Mouse (Mus musculus): ENCODE measurements around the gene Slc13a1. TPM values are rescaled to one million over a fixed set of nuclear protein-coding genes. Genes with fewer than 3 reads are reported as not detected.
"Not testable (repeated sequence)": the region's sequence is repeated elsewhere in the genome, so short reads cannot be mapped to it uniquely, and the experiment has no call there.

The Slc13a1 gene
- 0.09 and 0.12 TPM in 2 replicates for polyA plus RNA-seq (2015; fragmentation: Nextera tagmentation; extraction: Ambion mirVana)

GRCm38 (mm10) chr6:24167734-24168327 lies at the start of gene Slc13a1:
Slc13a1 (minus strand) TSS chr6:24168092.
- ATAC-seq (ENCODE audit: insufficient number of reproducible peaks, low FRiP score, low TSS enrichment, low read depth) = no peak
- Histone ChIP-seq H3K4me1 (no peaks in the 10 kb centered on the region), H3K4me2 (no peak within 1 kb of the TSS), H3K9ac (no peak within 1 kb of the TSS), H3K4me3 (no peak within 1 kb of the TSS), H3K9me3 (no peaks in the 10 kb centered on the region), H3K27me3 (no peaks in the 10 kb centered on the region), H3K36me3 (no peaks in the 10 kb centered on the region), H3K27ac (no peak within 1 kb of the TSS)
- WGBS = 89% methylated on average over 5 of the region's 5 CpGs

GRCm38 (mm10) chr6:24207866-24208265 lies 40.0 kb upstream of the Slc13a1 start:
- Histone ChIP-seq H3K4me2 (no peak overlapping the region), H3K9ac (no peak overlapping the region), H3K9me3 (no peaks in the 10 kb centered on the region), H3K4me3 (no peak overlapping the region), H3K27me3 (no peaks in the 10 kb centered on the region), H3K27ac (no peak overlapping the region), H3K36me3 (no peaks in the 10 kb centered on the region), H3K4me1 (no peaks in the 10 kb centered on the region)
- WGBS = 68% methylated on average over 3 of the region's 3 CpGs
- ATAC-seq (ENCODE audit: insufficient number of reproducible peaks, low FRiP score, low TSS enrichment, low read depth) = no peak

GRCm38 (mm10) chr6:24202226-24202625 lies 34.3 kb upstream of the Slc13a1 start:
- no peak for ATAC-seq (ENCODE audit: insufficient number of reproducible peaks, low FRiP score, low TSS enrichment, low read depth)
- WGBS = 76% methylated on average over 6 of the region's 6 CpGs
- H3K27ac ChIP-seq = no peak overlapping the region
- H3K4me2 ChIP-seq = no peak overlapping the region
- no peaks in the 10 kb centered on the region for H3K9me3 ChIP-seq
- no peak overlapping the region for H3K9ac ChIP-seq
- no peaks in the 10 kb centered on the region for H3K36me3 ChIP-seq
- no peaks in the 10 kb centered on the region for H3K27me3 ChIP-seq
- H3K4me3 ChIP-seq = no peak overlapping the region
- H3K4me1 ChIP-seq = no peaks in the 10 kb centered on the region

GRCm38 (mm10) chr6:24200644-24201484 lies 33.0 kb upstream of the Slc13a1 start:
- no peak overlapping the region for H3K27ac ChIP-seq
- no peak for ATAC-seq (ENCODE audit: insufficient number of reproducible peaks, low FRiP score, low TSS enrichment, low read depth)

GRCm38 (mm10) chr6:24197501-24198195 lies 29.8 kb upstream of the Slc13a1 start:
- H3K4me3 ChIP-seq; H3K9me3 ChIP-seq; H3K27ac ChIP-seq; ATAC-seq (ENCODE audit: insufficient number of reproducible peaks, low FRiP score, low TSS enrichment, low read depth); H3K36me3 ChIP-seq; H3K9ac ChIP-seq; H3K4me1 ChIP-seq; H3K4me2 ChIP-seq; H3K27me3 ChIP-seq: not testable (repeated sequence)
- 70% methylated on average over 10 of the region's 10 CpGs for WGBS

More at GRCm38 (mm10) chr6:24200644-24201484, 33.0 kb upstream of the Slc13a1 start:
- Histone ChIP-seq H3K4me1 (no peaks in the 10 kb centered on the region), H3K4me2 (no peak overlapping the region), H3K36me3 (no peaks in the 10 kb centered on the region), H3K4me3 (no peak overlapping the region), H3K27me3 (no peaks in the 10 kb centered on the region), H3K9me3 (no peaks in the 10 kb centered on the region), H3K9ac (no peak overlapping the region)
- 38% methylated on average over 12 of the region's 12 CpGs for WGBS

GRCm38 (mm10) chr6:24196406-24196805 lies 28.5 kb upstream of the Slc13a1 start:
- 53% methylated on average over 5 of the region's 5 CpGs for WGBS
- H3K4me2 ChIP-seq; H3K27me3 ChIP-seq; H3K9ac ChIP-seq; H3K9me3 ChIP-seq; H3K4me3 ChIP-seq; ATAC-seq (ENCODE audit: insufficient number of reproducible peaks, low FRiP score, low TSS enrichment, low read depth); H3K27ac ChIP-seq; H3K4me1 ChIP-seq; H3K36me3 ChIP-seq: not testable (repeated sequence)

GRCm38 (mm10) chr6:24183439-24183838 lies 15.5 kb upstream of the Slc13a1 start:
- no peaks in the 10 kb centered on the region for H3K36me3 ChIP-seq
- no peak overlapping the region for H3K27ac ChIP-seq
- no peaks in the 10 kb centered on the region for H3K9me3 ChIP-seq
- no peaks in the 10 kb centered on the region for H3K27me3 ChIP-seq
- no peak overlapping the region for H3K4me3 ChIP-seq
- 78% methylated on average over 3 of the region's 3 CpGs for WGBS
- no peaks in the 10 kb centered on the region for H3K4me1 ChIP-seq
- H3K9ac ChIP-seq = no peak overlapping the region
- ATAC-seq (ENCODE audit: insufficient number of reproducible peaks, low FRiP score, low TSS enrichment, low read depth) = no peak
- H3K4me2 ChIP-seq = no peak overlapping the region

GRCm38 (mm10) chr6:24175393-24175792 lies 7.5 kb upstream of the Slc13a1 start:
- ATAC-seq (ENCODE audit: insufficient number of reproducible peaks, low FRiP score, low TSS enrichment, low read depth) = no peak
- no peak overlapping the region for H3K27ac ChIP-seq
- H3K9ac ChIP-seq = no peak overlapping the region
- no peaks in the 10 kb centered on the region for H3K4me1 ChIP-seq
- H3K9me3 ChIP-seq = no peaks in the 10 kb centered on the region
- no peak overlapping the region for H3K4me2 ChIP-seq
- no peaks in the 10 kb centered on the region for H3K27me3 ChIP-seq
- no peak overlapping the region for H3K4me3 ChIP-seq
- no peaks in the 10 kb centered on the region for H3K36me3 ChIP-seq
- 73% methylated on average over 3 of the region's 3 CpGs for WGBS

GRCm38 (mm10) chr6:24173951-24174350 lies 6.1 kb upstream of the Slc13a1 start:
- Histone ChIP-seq H3K4me1 (no peaks in the 10 kb centered on the region), H3K27ac (no peak overlapping the region), H3K4me2 (no peak overlapping the region), H3K27me3 (no peaks in the 10 kb centered on the region), H3K9ac (no peak overlapping the region), H3K36me3 (no peaks in the 10 kb centered on the region), H3K4me3 (no peak overlapping the region), H3K9me3 (no peaks in the 10 kb centered on the region)
- ATAC-seq (ENCODE audit: insufficient number of reproducible peaks, low FRiP score, low TSS enrichment, low read depth) = no peak

GRCm38 (mm10) chr6:24172736-24173135 lies 4.8 kb upstream of the Slc13a1 start:
- H3K4me1 ChIP-seq = no peaks in the 10 kb centered on the region
- H3K4me2 ChIP-seq = no peak overlapping the region
- no peaks in the 10 kb centered on the region for H3K36me3 ChIP-seq
- H3K4me3 ChIP-seq = no peak overlapping the region
- H3K9ac ChIP-seq = no peak overlapping the region
- H3K27me3 ChIP-seq = no peaks in the 10 kb centered on the region
- ATAC-seq (ENCODE audit: insufficient number of reproducible peaks, low FRiP score, low TSS enrichment, low read depth) = no peak
- 51% methylated on average over 2 of the region's 2 CpGs for WGBS
- H3K9me3 ChIP-seq = no peaks in the 10 kb centered on the region
- H3K27ac ChIP-seq = no peak overlapping the region

- no peaks in the 10 kb centered on the region for H3K27me3 ChIP-seq
- 81% methylated on average over 6 of the region's 6 CpGs for WGBS
- no peak for ATAC-seq (ENCODE audit: insufficient number of reproducible peaks, low FRiP score, low TSS enrichment, low read depth)
- H3K36me3 ChIP-seq = no peaks in the 10 kb centered on the region
- no peak overlapping the region for H3K9ac ChIP-seq
- H3K4me2 ChIP-seq = no peak overlapping the region
- H3K4me3 ChIP-seq = no peak overlapping the region
- no peaks in the 10 kb centered on the region for H3K4me1 ChIP-seq
- no peaks in the 10 kb centered on the region for H3K9me3 ChIP-seq
- H3K27ac ChIP-seq = no peak overlapping the region
Observed at GRCm38 (mm10) chr6:24166772-24167171, 1.1 kb downstream of the Slc13a1 start.

- no peak overlapping the region for H3K27ac ChIP-seq
- no peak overlapping the region for H3K9ac ChIP-seq
- no peaks in the 10 kb centered on the region for H3K9me3 ChIP-seq
- H3K27me3 ChIP-seq = no peaks in the 10 kb centered on the region
- no peaks in the 10 kb centered on the region for H3K36me3 ChIP-seq
- H3K4me3 ChIP-seq = no peak overlapping the region
- no peaks in the 10 kb centered on the region for H3K4me1 ChIP-seq
- no peak for ATAC-seq (ENCODE audit: insufficient number of reproducible peaks, low FRiP score, low TSS enrichment, low read depth)
- WGBS = 60% methylated on average over 3 of the region's 3 CpGs
- H3K4me2 ChIP-seq = no peak overlapping the region
Observed at GRCm38 (mm10) chr6:24165249-24165648, 2.6 kb downstream of the Slc13a1 start.
